Mouse (Mus musculus): ENCODE data around the gene Hspa1a. TPM values are rescaled to one million over a fixed set of nuclear protein-coding genes. Genes with fewer than 3 reads are reported as not detected.

Gene Hspa1a
- total RNA-seq (2023): 1 to 10 TPM; 3.2 to 3.6 TPM

GRCm38 (mm10) chr17:34972069-34972749 is at the start of gene Hspa1a, which contains the start of gene Hspa1l:
TSS of gene Hspa1a (minus strand) at chr17:34972156.
TSS of gene Hspa1l (plus strand) at chr17:34972703.

GRCm38 (mm10) chr17:35016376-35016775 is 44.4 kb upstream of the Hspa1a start, which contains the start of gene Vwa7:
TSS of gene Vwa7 (plus strand) at chr17:35016579.

GRCm38 (mm10) chr17:35000717-35001451 is 28.9 kb upstream of the Hspa1a start, which contains the start of gene Vars:
TSS of gene Vars (plus strand) at chr17:35000987.

GRCm38 (mm10) chr17:34981690-34982180 is 9.8 kb upstream of the Hspa1a start, which contains the start of gene Lsm2:
TSS of gene Lsm2 (plus strand) at chr17:34981862.

GRCm38 (mm10) chr17:34969822-34970221 is 2.1 kb downstream of the Hspa1a start, which contains the start of gene Gm20481:
TSS of gene Gm20481 (plus strand) at chr17:34969912.

GRCm38 (mm10) chr17:34959130-34959778 is 12.7 kb downstream of the Hspa1a start, which contains the start of gene Hspa1b:
TSS of gene Hspa1b (minus strand) at chr17:34959238.

GRCm38 (mm10) chr17:34931061-34931734 is 40.8 kb downstream of the Hspa1a start, which contains the start of gene Neu1:
TSS of gene Neu1 (plus strand) at chr17:34931253.

Other genes with a start within 250 kb of the Hspa1a start
- gene C4b, start 228.3 kb downstream of the Hspa1a start, total RNA-seq (2023): 1 to 10 TPM in 1 of 2 experiments, under 1 TPM in 1; 0.93 to 1.6 TPM
- gene Cyp21a1, start 167.6 kb downstream of the Hspa1a start, total RNA-seq (2023): not detected
- gene Stk19, start 135.2 kb downstream of the Hspa1a start, total RNA-seq (2023): 10 to 100 TPM; 57.0 to 64.6 TPM
- gene Dxo, start 135.1 kb downstream of the Hspa1a start, total RNA-seq (2023): 10 to 100 TPM; 74.3 to 76.9 TPM
- gene Skiv2l, start 121.9 kb downstream of the Hspa1a start, total RNA-seq (2023): 100 to 1,000 TPM; 102 to 116 TPM
- gene Nelfe, start 121.8 kb downstream of the Hspa1a start, total RNA-seq (2023): 10 to 100 TPM; 29.5 to 31.1 TPM
- under 1 TPM in 1 of 2 experiments, not detected in 1; 0.38 TPM for gene Cfb, start 109.6 kb downstream of the Hspa1a start, total RNA-seq (2023)
- 1 to 10 TPM; 4.7 to 5.7 TPM for gene Zbtb12, start 92.7 kb downstream of the Hspa1a start, total RNA-seq (2023)
- not detected for gene Gm20547, start 90.1 kb downstream of the Hspa1a start, total RNA-seq (2023)
- gene C2, start 73.9 kb downstream of the Hspa1a start, total RNA-seq (2023): 1 to 10 TPM in 1 of 2 experiments, under 1 TPM in 1; 0.35 to 2.6 TPM
- gene Ehmt2, start 73.7 kb downstream of the Hspa1a start, total RNA-seq (2023): 100 to 1,000 TPM; 127 to 138 TPM
- gene Slc44a4, start 57.7 kb downstream of the Hspa1a start, total RNA-seq (2023): not detected
- 10 to 100 TPM; 43.5 to 54.2 TPM for gene Neu1, start 40.9 kb downstream of the Hspa1a start, total RNA-seq (2023)
- 10 to 100 TPM; 10.4 to 11.9 TPM for gene Hspa1b, start 12.9 kb downstream of the Hspa1a start, total RNA-seq (2023)
- gene Gm20481, start 2.2 kb downstream of the Hspa1a start, total RNA-seq (2023): not detected
- not detected for gene Hspa1l, start 547 bp upstream of the Hspa1a start, total RNA-seq (2023)
- 10 to 100 TPM; 31.7 to 37.8 TPM for gene Lsm2, start 9.7 kb upstream of the Hspa1a start, total RNA-seq (2023)
- 100 to 1,000 TPM; 113 to 115 TPM for gene Vars, start 28.8 kb upstream of the Hspa1a start, total RNA-seq (2023)
- gene Vwa7, start 44.4 kb upstream of the Hspa1a start, total RNA-seq (2023): under 1 TPM; 0.47 to 0.52 TPM
- gene Sapcd1, start 55.9 kb upstream of the Hspa1a start, total RNA-seq (2023): 1 to 10 TPM in 1 of 2 experiments, not detected in 1; 2.3 TPM
- 1 to 10 TPM; 2.0 to 3.3 TPM for gene Msh5, start 74.6 kb upstream of the Hspa1a start, total RNA-seq (2023)
- 100 to 1,000 TPM; 161 to 180 TPM for gene Clic1, start 77.8 kb upstream of the Hspa1a start, total RNA-seq (2023)
- gene Ddah2, start 86.9 kb upstream of the Hspa1a start, total RNA-seq (2023): 1 to 10 TPM in 1 of 2 experiments, under 1 TPM in 1; 0.86 to 4.1 TPM
- not detected for gene Ly6g6c, start 93.2 kb upstream of the Hspa1a start, total RNA-seq (2023)
- not detected for gene Mpig6b, start 94.0 kb upstream of the Hspa1a start, total RNA-seq (2023)
- not detected for gene Ly6g6e, start 104.7 kb upstream of the Hspa1a start, total RNA-seq (2023)
- gene Ly6g6d, start 105.9 kb upstream of the Hspa1a start, total RNA-seq (2023): not detected
- gene Ly6g6f, start 113.5 kb upstream of the Hspa1a start, total RNA-seq (2023): not detected
- gene Abhd16a, start 117.1 kb upstream of the Hspa1a start, total RNA-seq (2023): 10 to 100 TPM; 73.4 to 81.3 TPM
- not detected for gene Ly6g5c, start 136.1 kb upstream of the Hspa1a start, total RNA-seq (2023)
- gene Ly6g5b, start 143.3 kb upstream of the Hspa1a start, total RNA-seq (2023): 1 to 10 TPM; 2.7 to 5.4 TPM
- 10 to 100 TPM; 33.5 to 34.9 TPM for gene Gpank1, start 149.3 kb upstream of the Hspa1a start, total RNA-seq (2023)
- gene Csnk2b, start 149.9 kb upstream of the Hspa1a start, total RNA-seq (2023): 100 to 1,000 TPM; 152 to 162 TPM
- gene D17H6S53E, start 154.2 kb upstream of the Hspa1a start, total RNA-seq (2023): 10 to 100 TPM; 26.0 to 26.8 TPM
- 1 to 10 TPM in 1 of 2 experiments, under 1 TPM in 1; 0.55 to 1.7 TPM for gene Apom, start 159.9 kb upstream of the Hspa1a start, total RNA-seq (2023)
- 100 to 1,000 TPM; 403 to 408 TPM for gene Bag6, start 163.0 kb upstream of the Hspa1a start, total RNA-seq (2023)
- gene Prrc2a, start 192.7 kb upstream of the Hspa1a start, total RNA-seq (2023): 100 to 1,000 TPM; 299 to 313 TPM
- 1 to 10 TPM; 1.2 to 2.0 TPM for gene Aif1, start 203.9 kb upstream of the Hspa1a start, total RNA-seq (2023)
- 1 to 10 TPM; 4.5 to 8.7 TPM for gene Lst1, start 216.3 kb upstream of the Hspa1a start, total RNA-seq (2023)
- gene Ltb, start 222.3 kb upstream of the Hspa1a start, total RNA-seq (2023): 100 to 1,000 TPM; 598 to 633 TPM
- gene Tnf, start 229.9 kb upstream of the Hspa1a start, total RNA-seq (2023): 10 to 100 TPM; 17.7 to 18.6 TPM
- 10 to 100 TPM; 14.1 to 17.3 TPM for gene Lta, start 233.2 kb upstream of the Hspa1a start, total RNA-seq (2023)
- gene Gm16181, start 248.7 kb upstream of the Hspa1a start, total RNA-seq (2023): not detected

Measured in T-cell, adult 66 days (primary cell).